Mouse (Mus musculus) mesoderm, embryonic 11.5 days (tissue): ENCODE results near the gene 5730596B20Rik.

Experiments used
- DNase-seq: peaks from one replicate; pipeline ENCODE4 v3.0.0-alpha.2; 2012; ENCODE audit warnings: low read depth, low spot score

5730596B20Rik gene

DNA sequence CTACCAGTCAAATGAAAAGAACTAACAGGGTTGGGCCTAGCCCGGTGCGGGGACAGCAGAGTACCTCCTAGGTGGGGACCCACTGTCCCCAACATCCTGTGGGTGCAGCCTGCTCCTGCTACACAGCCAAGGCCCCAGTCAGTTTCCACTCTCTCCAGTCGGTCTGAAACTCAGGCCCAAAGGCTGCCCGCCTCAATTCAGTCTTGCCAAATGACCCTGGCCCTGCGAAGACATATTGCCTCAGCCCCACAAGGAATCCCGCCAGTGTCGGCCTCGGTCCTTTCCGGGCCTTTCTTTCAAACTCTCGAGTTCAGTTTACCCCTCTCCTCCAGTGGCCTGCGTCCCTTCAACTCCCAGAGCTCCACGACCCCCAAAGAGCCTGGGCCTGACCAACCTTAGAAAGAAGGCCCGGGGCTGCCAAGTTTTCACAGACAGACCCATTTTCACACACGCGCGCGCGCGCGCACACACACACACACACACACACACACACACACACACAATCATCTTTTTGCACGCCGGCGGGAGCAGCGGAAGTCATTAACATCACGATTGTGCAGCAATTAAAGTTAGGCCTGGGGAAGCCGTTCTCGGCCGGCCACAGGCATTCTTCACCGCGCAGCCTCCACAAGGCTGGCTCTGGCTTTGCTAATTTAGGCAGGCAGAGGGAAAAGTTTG, 22.9 kb downstream of the 5730596B20Rik start:
- no peak for DNase-seq

DNA sequence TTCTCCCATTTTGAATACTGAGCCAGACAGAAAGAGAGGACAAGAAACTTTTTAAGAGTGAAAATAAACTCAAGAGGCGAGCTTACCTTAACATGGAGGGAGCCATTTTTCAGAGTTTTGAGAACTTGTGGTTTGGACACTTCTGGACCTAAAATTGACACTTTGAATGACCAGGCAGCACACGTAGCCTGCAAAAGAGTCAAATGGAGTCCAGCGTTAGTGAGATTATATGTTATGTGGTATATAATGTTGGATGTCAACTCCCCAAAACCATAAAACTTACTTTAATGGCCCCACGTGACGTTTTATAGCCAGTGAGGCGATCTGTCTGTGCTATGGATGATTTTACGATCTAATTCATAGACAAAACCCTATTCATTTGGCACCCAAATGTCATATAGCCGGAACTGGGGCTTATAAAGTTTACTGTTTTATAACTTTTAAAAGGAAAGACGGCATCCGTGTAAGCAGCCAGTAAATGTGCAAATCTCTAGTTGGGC, 23.5 kb downstream of the 5730596B20Rik start:
- no peak for DNase-seq

DNA sequence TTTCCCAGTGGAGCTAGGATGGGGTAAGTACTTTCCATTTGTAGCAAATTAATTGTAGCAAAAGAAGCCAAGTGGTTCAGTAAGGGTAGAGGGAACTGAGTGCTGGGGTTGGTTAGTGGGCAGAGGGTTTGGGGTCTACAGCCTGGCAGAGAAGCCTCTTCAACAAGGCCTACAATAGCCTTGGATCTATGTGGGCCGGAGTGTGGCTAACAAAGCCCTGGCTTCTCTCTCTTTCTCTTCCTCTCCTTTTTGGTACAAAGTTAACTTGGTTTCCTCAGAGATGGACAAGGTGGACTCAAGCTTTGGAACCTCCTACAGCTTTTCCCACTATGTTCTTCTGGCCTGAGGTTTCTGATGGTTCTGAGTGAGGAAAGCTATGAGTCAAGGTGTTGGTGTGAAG, 24.0 kb downstream of the 5730596B20Rik start:
- no peak for DNase-seq

DNA sequence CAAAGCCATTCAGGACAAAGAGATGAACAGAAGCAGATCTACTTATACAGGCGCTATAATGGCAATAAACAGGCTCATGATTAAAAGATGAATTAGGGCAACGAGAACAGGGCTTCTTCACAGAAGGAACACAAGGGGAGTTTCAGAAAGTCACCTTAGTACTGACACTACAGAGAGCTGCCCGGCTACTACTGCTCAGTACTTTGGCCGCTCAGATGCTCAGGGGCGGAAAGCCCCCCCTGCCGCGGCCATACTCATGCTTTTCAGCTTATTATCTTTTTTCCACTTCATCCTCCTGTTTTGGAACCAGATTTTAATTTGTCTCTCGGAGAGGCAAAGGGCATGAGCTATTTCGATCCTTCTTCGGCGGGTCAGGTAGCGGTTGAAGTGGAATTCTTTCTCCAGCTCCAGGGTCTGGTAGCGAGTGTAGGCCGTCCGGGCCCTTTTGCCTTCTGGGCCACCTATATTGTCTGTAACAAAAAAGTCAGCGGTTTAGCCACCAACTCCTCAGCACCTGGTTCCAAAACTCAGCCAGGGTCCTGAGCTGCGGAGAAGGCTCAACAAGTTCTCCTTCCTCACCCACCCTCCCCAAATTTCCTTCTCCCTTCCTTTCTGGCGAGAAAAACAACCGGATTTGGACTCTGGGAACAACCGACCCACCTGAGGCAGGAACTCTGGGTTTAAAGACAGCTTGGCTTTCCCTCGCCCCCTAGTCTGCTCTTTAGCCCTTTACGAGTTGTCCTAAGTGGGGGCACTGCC, 25.2 kb downstream of the 5730596B20Rik start:
- DNase-seq = no peak

DNA sequence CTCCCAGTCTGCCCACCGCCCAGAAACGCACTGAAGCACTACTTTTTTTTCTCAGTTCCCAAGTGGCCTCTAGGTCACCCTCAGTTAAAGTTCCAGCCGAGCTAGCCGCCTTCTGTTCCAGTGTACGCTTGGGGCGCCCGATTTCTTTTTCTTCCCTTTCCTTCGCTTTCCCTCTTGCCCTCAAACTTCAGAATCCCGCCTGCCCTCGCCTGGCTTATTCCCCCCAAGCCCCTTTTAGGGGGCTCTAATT, 25.7 kb downstream of the 5730596B20Rik start:
- no peak for DNase-seq

DNA sequence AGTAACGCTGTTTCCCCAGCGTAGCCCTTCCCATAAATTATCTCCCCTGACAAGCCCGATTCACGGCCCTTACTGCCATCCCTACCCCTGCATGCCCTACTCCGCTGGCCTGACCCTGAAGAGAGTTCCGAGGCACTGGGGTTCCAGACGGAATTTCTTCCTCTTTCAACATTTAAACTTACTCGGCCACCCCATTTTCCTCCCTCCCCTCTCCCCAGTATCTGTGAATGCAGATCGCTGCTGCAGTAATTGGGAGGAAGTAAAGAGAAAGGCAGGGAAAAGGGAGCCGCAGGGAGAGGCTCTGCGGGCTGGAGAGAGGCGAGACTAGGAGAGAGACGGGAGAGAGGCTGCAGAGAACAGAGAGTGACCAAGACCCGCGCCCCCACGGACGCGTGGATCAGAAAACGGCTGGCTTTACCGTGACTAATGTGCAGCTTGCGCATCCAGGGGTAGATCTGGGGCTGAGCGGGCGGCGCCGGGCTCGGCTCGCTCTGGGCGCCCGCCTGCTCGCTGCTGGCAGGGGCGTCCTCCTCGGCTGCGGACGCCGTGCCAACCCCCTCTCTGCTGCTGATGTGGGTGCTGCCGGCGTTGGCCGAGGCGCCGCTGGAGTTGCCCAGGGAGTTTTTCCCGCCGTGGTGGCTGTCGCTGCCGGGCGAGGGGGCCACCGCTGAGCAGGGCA, 26.2 kb downstream of the 5730596B20Rik start:
- no peak for DNase-seq

DNA sequence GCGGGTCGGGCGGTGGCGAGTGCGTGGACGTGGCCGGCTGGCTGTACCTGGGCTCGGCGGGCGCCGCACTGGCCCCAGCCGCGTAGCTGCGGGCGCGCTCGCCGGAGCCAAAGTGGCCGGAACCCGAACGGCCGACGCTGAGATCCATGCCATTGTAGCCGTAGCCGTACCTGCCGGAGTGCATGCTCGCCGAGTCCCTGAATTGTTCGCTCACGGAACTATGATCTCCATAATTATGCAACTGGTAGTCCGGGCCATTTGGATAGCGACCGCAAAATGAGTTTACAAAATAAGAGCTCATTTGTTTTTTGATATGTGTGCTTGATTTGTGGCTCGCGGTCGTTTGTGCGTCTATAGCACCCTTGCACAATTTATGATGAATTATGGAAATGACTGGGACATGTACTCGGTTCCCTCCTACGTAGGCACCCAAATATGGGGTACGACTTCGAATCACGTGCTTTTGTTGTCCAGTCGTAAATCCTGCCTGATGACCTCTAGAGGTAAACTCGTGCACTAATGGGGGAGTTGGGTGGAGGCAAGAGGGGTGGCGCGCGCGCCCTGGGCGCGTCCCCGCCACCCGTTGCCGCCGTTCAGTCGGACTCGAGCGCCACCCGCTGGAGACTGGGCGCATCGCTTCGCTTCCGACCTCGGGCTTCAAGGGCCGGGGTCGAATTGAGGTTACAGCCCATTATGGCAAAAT, 26.9 kb downstream of the 5730596B20Rik start, which contains the start of gene Hoxa5:
Hoxa5 (minus strand) TSS at position 538 of the 703 bp plus-strand sequence.
- DNase-seq = peak; percentile 97

DNA sequence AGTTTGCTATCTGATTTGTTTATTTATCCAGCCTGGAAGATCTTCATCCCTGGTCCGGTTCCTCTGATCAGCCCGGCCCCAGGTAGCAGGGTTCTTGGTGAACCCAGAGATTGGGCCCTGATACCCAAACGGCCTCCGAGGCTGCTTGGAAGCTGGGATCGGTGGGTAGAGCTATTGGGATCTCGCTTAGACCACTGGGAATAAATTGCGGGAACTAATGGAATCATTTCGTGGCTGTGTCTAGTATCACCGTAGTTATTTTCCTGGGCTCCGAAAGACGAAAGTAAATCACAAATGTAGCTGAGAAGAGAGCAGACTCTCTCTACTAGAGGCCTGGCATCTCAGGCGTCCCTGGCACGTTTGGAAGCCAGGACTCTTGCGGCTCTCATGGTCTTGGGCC, 27.9 kb downstream of the 5730596B20Rik start:
- no peak for DNase-seq

DNA sequence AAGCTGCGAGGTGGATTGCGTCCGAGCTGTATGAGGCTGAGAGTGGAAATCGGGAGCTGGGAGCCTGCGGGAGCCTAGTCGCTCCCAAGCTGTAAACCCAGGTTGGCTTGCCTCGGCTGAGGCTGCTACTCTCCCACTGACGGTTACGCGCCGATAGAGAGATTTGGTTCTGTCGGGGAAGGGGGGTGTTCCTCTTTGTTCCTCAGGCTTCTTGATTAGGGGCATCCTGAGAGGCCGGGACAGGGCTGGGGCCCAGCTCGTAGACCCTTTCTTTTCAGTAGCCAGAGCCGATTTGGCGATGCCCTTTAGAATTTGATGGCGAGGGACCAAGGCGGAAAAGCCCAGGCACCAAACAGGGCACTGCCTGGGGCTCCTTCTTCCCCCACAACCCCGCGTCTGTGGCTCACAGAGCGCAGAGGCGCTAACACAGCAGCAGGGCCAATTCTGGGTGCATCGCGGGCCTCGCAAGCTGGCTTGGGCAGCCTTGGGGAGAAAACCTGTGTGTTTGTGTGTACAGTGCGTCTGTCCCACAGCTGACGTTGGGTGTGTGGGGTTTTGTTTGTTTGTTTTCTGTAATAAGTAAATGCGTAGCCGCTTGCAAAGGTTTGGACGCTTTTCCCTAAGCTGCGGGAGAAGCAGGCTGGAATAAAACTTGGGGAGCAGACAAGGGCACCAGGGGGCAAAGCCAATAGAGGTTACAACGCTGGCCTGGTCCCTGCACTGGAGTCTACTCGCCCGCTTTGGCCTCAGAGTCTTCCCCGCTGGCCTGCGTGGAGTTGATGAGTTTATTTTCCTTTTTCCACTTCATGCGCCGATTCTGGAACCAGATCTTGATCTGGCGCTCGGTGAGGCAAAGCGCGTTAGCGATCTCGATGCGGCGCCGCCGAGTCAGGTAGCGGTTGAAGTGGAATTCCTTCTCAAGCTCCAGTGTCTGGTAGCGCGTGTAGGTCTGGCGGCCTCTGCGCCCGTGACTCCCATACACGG, 28.6 kb downstream of the 5730596B20Rik start:
- DNase-seq = no peak

DNA sequence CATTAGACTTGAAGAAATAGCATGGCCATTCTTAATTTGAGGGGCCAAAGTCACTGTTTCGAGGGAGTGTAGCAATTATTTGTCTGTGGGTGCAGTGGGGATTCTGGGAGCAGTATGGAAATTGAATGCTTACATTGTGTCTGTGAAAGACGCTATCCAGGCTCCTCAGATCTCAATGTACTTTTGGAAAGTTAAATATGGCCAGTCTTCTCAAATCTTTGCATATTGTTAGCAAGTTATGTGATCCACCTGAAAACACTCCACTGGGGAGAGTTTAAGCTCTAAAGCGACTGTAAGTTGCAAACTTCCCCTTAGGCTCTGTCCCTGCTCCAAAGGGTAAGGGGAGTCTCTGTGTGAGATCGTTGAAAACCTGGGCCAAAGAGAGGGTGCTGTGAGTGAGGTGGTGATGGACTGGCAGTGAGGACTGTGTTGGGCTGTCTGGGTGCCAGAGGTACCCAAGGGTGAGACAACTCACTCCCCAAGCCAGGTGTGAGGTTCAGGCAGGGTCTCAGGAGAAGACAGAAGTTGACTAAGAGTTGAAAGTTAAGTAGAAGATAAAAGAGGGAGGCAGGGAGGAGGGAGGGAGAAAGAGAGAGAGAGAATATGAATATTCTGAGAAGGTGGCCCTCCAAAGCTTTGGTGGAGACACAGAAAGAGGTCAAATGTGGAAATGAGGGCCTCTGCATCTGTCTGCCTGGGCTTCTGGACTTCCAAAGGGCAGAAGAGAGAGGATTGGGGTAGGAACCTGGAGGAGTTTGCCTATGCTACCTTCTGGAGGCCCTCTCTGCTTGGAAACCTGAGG, 29.8 kb downstream of the 5730596B20Rik start:
- DNase-seq = no peak

DNA sequence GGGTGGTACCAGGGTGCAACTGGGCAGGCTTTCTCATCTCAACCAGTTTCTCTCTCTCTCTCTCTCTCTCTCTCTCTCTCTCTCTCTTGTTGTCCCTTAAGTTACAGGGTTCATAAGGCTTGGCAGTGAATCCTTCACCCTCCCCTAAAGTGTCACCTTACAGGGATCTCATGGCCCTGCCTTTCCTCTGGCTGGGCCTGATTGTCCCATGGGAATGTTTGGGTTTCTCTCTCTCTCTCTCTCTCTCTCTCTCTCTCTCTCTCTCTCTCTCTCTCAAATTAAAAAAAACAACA, 30.3 kb downstream of the 5730596B20Rik start:
- DNase-seq = no peak

DNA sequence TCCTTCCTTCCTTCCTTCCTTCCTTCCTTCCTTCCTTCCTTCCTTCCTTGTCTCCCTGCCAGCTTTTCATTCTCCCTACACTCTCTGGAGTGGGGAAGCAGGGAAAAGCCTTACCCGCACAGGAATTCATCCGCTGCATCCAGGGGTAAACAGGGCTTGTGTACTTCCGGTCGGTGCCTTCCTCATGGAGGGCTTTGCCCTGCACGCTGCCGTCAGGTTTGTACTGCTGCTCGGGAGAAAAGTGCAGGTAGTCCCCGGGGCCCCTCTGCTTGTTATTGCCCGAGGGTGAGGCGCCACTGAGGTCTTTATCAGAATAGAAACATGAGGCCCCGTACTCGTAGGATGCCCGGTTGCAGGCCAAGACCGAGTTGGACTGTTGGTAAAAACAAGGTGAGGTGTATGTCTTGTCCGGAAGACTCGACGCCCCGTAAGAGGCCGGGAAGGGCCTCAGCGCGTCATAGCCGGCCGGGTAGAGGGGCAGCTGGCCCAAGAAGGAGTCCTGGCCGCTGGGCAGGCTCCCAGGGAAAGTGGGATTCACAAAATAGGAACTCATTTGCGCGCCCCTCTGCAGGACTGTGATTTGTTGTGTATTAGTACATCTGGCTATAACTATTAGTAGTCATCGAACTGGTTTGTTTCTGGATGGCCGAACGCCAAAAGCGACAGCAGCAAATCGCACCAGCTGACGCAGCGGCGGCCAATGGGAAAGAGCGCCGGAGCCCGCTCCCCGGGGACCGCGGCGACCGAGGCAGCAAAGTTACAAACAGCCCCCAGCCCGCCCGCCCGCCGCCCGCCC, 31.0 kb downstream of the 5730596B20Rik start, which contains the start of gene Hoxa6:
Hoxa6 (minus strand) TSS at position 651 of the 796 bp plus-strand sequence.
- no peak for DNase-seq

DNA sequence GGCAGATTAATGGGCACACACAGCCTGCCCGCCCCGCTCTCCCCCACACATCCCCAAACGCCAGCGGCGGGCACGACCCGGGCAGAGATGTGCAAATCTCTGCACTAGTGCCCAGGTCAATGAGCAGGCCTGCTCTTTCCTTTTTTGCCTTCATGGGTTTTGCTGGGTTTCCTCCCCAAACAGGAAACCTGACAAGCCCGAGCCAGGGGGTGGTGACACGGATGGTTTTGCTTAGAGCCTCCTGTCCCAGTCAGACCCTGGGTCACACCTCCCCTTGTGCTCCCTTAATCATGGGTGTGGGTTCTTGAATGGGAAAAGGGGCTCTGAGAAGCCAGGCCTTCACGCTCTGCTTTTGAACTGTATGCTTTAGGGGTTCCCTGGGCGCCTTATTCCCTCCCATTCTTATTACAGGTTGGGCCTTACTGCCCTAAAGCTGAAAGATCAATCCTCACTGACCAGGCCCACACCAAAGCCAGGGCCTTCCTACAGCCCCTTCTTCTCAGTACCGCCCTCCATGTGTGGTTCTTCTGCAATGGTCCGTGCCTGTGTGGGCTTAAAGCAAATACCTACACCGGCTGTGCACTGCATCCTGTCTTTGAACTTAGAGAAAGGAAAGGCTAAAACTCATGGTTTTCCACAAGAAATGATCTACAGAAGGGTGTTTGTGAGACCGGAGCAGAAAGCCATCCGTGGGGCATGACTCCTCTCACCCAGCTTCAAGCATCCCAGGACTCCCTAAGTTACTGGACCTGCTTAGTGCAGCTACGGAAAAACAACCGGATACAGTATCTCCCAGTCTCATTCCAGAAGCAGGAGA, 31.8 kb downstream of the 5730596B20Rik start:
- no peak for DNase-seq

DNA sequence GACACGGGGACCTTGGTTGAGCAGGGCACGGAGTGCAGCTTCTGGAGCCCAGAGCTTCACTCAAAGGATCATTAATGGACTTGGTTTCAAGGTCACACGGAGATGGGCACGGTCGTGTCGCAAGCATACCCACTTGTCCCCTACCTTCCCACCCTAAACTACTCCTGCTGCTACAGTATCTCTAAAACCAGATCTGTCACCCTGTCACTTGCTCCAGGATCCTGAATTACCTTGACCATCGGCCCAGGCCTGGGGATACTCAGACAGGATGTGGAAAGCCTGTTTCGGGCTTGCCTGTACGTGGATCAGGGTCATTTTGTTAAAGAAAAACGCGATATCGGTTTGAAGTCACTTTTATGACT, 32.4 kb downstream of the 5730596B20Rik start:
- DNase-seq = no peak

DNA sequence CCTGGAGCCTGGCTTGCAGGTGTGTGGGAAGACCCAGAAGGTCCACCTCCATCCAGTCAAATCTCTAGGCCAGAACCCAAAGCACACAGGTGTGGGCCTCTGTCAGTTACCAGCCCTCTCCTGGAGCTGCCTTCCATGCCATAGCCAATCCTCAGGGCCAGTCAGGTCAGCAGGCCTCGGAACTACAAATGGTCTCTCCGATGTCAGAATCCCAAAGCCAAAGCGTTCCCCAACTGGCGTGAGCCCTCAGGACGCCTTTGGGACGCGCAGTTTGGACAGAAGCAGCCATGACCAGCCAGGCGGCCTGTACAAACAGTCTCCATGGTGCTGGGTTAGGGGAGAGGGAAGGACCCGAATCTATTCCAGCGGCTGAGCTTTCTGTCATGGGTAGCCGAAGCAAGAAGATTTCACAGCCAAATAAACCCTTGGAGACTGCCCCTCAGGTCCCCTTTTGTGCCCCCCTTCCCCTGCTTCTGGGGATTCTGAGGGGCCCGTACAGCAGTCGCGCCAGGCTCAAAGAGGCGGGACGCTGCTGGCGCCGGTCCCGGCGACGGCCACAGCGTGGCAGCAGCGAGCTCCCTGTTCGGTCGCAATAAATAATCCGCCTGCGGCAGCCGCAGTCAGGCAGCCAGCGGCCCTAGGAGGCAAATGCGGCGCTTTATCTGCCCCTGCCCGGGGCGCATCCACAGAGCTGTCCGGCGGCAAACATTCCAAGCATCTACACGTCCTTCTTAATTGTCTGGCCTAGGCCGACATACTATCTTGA, 34.1 kb downstream of the 5730596B20Rik start:
- DNase-seq = peak; percentile 89

DNA sequence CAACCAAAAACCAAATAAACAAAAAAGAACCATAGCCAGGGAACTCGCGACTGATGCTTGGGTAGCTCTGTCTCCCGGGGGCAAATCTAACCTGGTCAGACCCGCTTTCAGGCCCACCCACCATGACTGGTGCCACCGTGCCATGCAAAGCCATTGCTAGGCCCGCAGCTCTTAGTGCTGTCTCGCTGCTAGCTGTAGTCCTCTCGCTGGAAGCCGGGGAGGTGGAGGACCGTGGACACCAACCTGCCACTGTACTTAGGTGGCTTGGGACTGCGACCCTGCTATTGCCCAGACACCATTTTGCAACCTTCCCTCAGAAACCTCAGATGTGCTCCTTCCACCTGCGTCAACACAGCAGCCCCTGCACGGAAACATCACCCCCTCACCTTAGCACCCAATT, 34.7 kb downstream of the 5730596B20Rik start:
- DNase-seq = no peak

DNA sequence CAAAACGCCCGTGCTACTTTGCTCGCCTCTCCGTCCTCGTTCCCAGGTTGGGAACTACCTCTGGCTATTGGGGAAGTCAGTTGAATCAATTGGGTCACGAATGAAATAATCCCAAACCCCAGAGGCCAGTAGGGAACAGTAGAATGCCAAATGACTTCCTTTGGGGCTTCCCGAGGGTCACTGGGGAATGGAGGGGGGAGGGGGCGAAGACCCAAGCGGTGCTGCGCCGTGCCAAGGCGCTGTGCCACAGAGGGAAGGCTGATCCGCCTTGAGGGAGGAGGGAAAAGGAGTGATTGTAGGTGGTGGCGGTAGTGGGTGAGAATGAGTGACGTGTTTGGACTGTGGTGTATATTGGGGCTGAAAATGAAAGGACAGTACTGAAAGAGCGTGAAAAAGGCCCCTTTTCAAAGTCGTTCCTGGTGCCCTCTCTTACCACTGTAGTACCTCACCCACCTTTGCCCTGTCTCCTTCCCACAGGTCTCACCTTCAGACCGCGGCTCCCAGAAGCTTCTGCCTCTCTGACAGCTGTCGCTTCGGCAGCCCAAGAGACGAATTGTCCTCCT, 35.3 kb downstream of the 5730596B20Rik start:
- DNase-seq = no peak
